Mouse (Mus musculus) E14TG2a.4 (cell line): ENCODE measurements around the gene Uso1.

Source experiments
- CTCF ChIP-seq: conservative IDR thresholded peaks from 2 replicates; pipeline ENCODE4 v1.5.1; 2014; ENCODE audit warnings: low read length
- NANOG ChIP-seq: IDR thresholded peaks from 2 replicates; pipeline ENCODE4 v1.6.1; 2014; ENCODE audit warnings: borderline replicate concordance, low read length, mixed read lengths

GRCm38 (mm10) chr5:92106327-92107125, 31.2 kb upstream of the Uso1 start:
- TF ChIP-seq CTCF (no peak), NANOG (no peak)
